Mouse (Mus musculus): ENCODE data around the gene Hectd4. TPM values are rescaled to one million over a fixed set of nuclear protein-coding genes. Genes with fewer than 3 reads are reported as not detected.
"Not testable (repeated sequence)": the region's sequence is repeated elsewhere in the genome, so short reads cannot be mapped to it uniquely, and the experiment has no call there.

The Hectd4 gene
- polyA plus RNA-seq, 1 experiment from 2014 or later, result 3.1 TPM

- no peaks in the 10 kb centered on the region for H3K36me3 ChIP-seq (ENCODE audit: control insufficient read depth, insufficient read depth, low read length)
- no peak overlapping the region for H3K4me2 ChIP-seq (ENCODE audit: low read depth, low read length)
- H3K9me3 ChIP-seq (ENCODE audit: control insufficient read depth, low read length), result no peaks in the 10 kb centered on the region
- 68% methylated on average over 2 of the region's 2 CpGs for WGBS
- H3K4me1 ChIP-seq (ENCODE audit: control insufficient read depth, insufficient read depth, low read length), result peaks cover 7% of the 10 kb centered on the region; the same call in 1 of the 2 replicates
- no peaks in the 10 kb centered on the region for H3K27me3 ChIP-seq (replicated peaks; ENCODE audit: control insufficient read depth, insufficient read depth, low read length)
- H3K27ac ChIP-seq (ENCODE audit: low read length), result no peak overlapping the region
- H3K4me3 ChIP-seq (ENCODE audit: low read length), result no peak overlapping the region
- no peak for ATAC-seq
- H3K9ac ChIP-seq (ENCODE audit: low read depth, low read length), result no peak overlapping the region
Observed at GRCm38 (mm10) chr5:121225854-121226253, 5.8 kb downstream of the Hectd4 start.

DNA sequence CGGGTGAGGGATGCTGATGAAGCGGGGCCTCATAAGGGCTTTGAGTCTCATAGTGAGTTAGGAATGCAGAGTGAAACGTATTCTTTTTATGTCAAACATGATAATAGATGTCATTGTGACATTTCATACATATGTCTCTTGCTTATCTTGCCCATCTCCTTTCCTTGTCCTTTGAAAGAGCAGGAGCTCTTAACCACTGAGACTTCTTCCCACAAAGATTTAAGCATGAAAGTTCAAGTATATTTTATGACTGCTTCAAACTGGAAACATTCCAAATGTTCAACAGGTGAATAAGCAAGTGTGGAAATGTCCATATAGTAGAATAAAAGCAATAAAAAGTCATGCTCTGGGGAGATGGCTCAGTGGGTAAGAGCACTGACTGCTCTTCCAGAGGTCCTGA, 6.4 kb downstream of the Hectd4 start:
- ATAC-seq, result peak; percentile 11; the same call in 1 of the 2 replicates
- H3K4me2 ChIP-seq (ENCODE audit: low read depth, low read length), result no peak overlapping the region

DNA sequence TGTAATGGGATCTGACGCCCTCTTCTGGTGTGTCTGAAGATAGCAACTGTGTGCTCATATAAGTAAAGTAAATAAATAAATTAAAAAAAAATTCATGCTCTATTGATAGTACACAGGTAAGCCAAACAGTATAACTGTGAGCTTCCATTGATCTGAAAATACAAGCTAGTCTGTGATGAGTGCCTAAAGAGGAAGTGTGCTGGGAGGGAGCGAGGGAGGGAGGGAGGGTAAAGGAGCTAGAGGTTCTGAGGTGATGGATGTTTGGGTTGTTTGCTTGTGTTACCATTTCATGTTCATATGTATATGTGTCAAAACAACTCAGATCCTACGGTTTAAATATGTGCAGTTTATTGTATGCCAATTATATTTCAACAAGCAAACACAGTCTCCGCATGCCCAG, 6.8 kb downstream of the Hectd4 start:
- no peaks in the 10 kb centered on the region for H3K27me3 ChIP-seq (replicated peaks; ENCODE audit: control insufficient read depth, insufficient read depth, low read length)
- ATAC-seq, result no peak
- H3K4me2 ChIP-seq (ENCODE audit: low read depth, low read length), result no peak overlapping the region
- H3K36me3 ChIP-seq (ENCODE audit: control insufficient read depth, insufficient read depth, low read length), result no peaks in the 10 kb centered on the region
- H3K9me3 ChIP-seq (ENCODE audit: control insufficient read depth, low read length), result no peaks in the 10 kb centered on the region
- H3K4me3 ChIP-seq (ENCODE audit: low read length), result no peak overlapping the region
- no peak overlapping the region for H3K27ac ChIP-seq (ENCODE audit: low read length)
- no peak overlapping the region for H3K9ac ChIP-seq (ENCODE audit: low read depth, low read length)
- 0 out of 2 replicates have a peak, but pooled peaks cover 4% of the 10 kb centered on the region for H3K4me1 ChIP-seq (ENCODE audit: control insufficient read depth, insufficient read depth, low read length)
- 79% methylated on average over 4 of the region's 4 CpGs for WGBS

More for the DNA sequence above, 6.4 kb downstream of the Hectd4 start:
- H3K36me3 ChIP-seq (ENCODE audit: control insufficient read depth, insufficient read depth, low read length), result no peaks in the 10 kb centered on the region
- no peak overlapping the region for H3K9ac ChIP-seq (ENCODE audit: low read depth, low read length)
- no peaks in the 10 kb centered on the region for H3K27me3 ChIP-seq (replicated peaks; ENCODE audit: control insufficient read depth, insufficient read depth, low read length)
- WGBS, result 65% methylated on average over 3 of the region's 3 CpGs
- H3K9me3 ChIP-seq (ENCODE audit: control insufficient read depth, low read length), result no peaks in the 10 kb centered on the region
- peaks cover 7% of the 10 kb centered on the region; the same call in 1 of the 2 replicates for H3K4me1 ChIP-seq (ENCODE audit: control insufficient read depth, insufficient read depth, low read length)
- no peak overlapping the region for H3K27ac ChIP-seq (ENCODE audit: low read length)
- H3K4me3 ChIP-seq (ENCODE audit: low read length), result no peak overlapping the region

DNA sequence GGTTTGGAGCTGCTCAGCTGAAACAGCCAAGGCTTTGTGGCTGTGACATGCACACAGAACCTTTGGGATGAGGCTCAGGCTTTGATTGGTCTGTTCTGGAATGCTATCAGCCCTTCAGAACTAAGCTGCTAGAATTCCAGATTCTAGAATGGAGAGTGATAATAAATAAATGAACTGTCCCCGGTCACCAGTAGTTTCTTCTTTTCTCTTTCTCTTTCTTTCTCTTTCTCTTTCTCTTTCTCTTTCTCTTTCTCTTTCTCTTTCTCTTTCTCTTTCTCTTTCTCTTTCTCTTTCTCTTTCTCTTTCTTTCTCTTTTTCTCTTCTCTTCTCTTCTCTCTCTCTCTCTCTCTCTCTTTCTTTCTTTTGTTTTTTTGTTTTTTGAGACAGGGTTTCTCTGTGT, 7.3 kb downstream of the Hectd4 start:
- not testable (repeated sequence) for H3K9me3 ChIP-seq (ENCODE audit: control insufficient read depth, low read length); H3K36me3 ChIP-seq (ENCODE audit: control insufficient read depth, insufficient read depth, low read length); H3K4me1 ChIP-seq (ENCODE audit: control insufficient read depth, insufficient read depth, low read length); H3K9ac ChIP-seq (ENCODE audit: low read depth, low read length); H3K27ac ChIP-seq (ENCODE audit: low read length); H3K27me3 ChIP-seq (replicated peaks; ENCODE audit: control insufficient read depth, insufficient read depth, low read length); ATAC-seq; H3K4me2 ChIP-seq (ENCODE audit: low read depth, low read length); H3K4me3 ChIP-seq (ENCODE audit: low read length)
- 81% methylated on average over 1 of the region's 1 CpGs for WGBS

DNA sequence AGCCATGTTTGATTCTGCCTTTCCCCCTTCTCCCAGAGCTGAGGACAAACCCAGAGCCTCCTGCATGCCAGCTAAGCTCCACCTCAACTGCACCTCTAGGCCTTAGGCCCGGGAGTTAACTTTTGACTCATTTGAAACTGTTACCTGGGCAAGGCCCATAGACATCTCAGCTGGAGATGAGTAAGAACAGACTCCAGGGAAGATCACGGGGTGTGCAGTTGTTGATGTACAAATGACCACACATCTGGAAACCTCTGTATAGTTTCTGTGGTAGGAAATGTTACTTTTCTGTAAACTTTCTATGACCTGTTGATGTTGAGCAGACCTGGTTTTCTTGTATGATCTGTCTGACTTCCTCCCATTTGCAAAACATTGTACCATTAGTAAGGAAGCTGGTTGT, 9.2 kb downstream of the Hectd4 start:
- H3K27me3 ChIP-seq (replicated peaks; ENCODE audit: control insufficient read depth, insufficient read depth, low read length), result no peaks in the 10 kb centered on the region
- H3K4me2 ChIP-seq (ENCODE audit: low read depth, low read length), result no peak overlapping the region
- no peak for ATAC-seq
- no peak overlapping the region for H3K27ac ChIP-seq (ENCODE audit: low read length)
- H3K9me3 ChIP-seq (ENCODE audit: control insufficient read depth, low read length), result no peaks in the 10 kb centered on the region
- 0 out of 2 replicates have a peak, but pooled peaks cover 4% of the 10 kb centered on the region for H3K4me1 ChIP-seq (ENCODE audit: control insufficient read depth, insufficient read depth, low read length)
- WGBS, result 58% methylated on average over 2 of the region's 2 CpGs
- no peaks in the 10 kb centered on the region for H3K36me3 ChIP-seq (ENCODE audit: control insufficient read depth, insufficient read depth, low read length)
- H3K4me3 ChIP-seq (ENCODE audit: low read length), result no peak overlapping the region
- no peak overlapping the region for H3K9ac ChIP-seq (ENCODE audit: low read depth, low read length)

DNA sequence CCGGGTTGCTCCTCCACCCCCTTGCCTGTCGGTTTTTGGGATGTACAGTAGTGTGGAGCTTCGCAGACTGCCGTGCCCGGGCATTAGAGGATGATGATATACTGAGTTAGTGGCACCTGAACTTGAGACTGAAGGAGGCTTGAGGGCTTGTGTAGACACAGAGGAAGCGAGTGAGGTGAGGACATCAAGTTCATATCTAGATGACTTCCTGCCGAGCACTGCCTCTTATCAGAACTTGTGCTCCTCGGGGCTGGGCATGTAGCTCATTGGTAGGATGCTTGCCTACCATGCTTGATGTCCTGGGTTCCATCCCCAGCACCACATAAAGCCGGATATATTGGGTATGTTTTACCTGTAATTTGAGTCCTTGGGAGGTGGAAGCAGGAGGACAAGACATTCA, 10.8 kb downstream of the Hectd4 start:
- ATAC-seq, result no peak
- H3K9ac ChIP-seq (ENCODE audit: low read depth, low read length), result no peak overlapping the region
- H3K27me3 ChIP-seq (replicated peaks; ENCODE audit: control insufficient read depth, insufficient read depth, low read length), result no peaks in the 10 kb centered on the region
- H3K36me3 ChIP-seq (ENCODE audit: control insufficient read depth, insufficient read depth, low read length), result no peaks in the 10 kb centered on the region
- no peak overlapping the region for H3K4me2 ChIP-seq (ENCODE audit: low read depth, low read length)
- no peak overlapping the region for H3K27ac ChIP-seq (ENCODE audit: low read length)
- WGBS, result 88% methylated on average over 9 of the region's 9 CpGs
- H3K9me3 ChIP-seq (ENCODE audit: control insufficient read depth, low read length), result no peaks in the 10 kb centered on the region
- H3K4me1 ChIP-seq (ENCODE audit: control insufficient read depth, insufficient read depth, low read length), result 0 out of 2 replicates have a peak, but pooled peaks cover 4% of the 10 kb centered on the region
- H3K4me3 ChIP-seq (ENCODE audit: low read length), result no peak overlapping the region

DNA sequence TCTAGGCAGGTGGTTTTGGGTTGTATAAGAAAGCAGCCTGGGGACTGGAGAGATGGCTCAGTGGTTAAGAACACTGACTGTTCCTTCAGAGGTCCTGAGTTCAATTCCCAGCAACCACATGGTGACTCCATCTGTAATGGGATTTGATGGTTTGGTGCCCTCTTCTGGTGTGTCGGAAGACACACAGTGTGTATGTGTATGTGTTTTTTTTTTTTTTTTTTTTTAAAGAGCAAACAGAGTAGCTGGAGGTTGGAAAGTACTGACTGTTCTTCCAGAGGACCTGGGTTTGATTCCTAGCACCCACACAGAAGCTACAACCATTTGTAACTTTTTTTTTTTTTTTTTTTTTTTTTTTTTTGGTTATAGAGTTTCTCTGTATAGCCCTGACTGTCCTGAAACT, 12.8 kb downstream of the Hectd4 start:
- Histone ChIP-seq H3K4me3 (ENCODE audit: low read length) (no peak overlapping the region), H3K4me1 (ENCODE audit: control insufficient read depth, insufficient read depth, low read length) (no peaks in the 10 kb centered on the region), H3K27me3 (replicated peaks; ENCODE audit: control insufficient read depth, insufficient read depth, low read length) (no peaks in the 10 kb centered on the region), H3K9ac (ENCODE audit: low read depth, low read length) (no peak overlapping the region), H3K27ac (ENCODE audit: low read length) (no peak overlapping the region), H3K9me3 (ENCODE audit: control insufficient read depth, low read length) (no peaks in the 10 kb centered on the region), H3K4me2 (ENCODE audit: low read depth, low read length) (no peak overlapping the region), H3K36me3 (ENCODE audit: control insufficient read depth, insufficient read depth, low read length) (no peaks in the 10 kb centered on the region)
- no peak for ATAC-seq
- 100% methylated on average over 1 of the region's 1 CpGs for WGBS

GRCm38 (mm10) chr5:121233726-121234125, 13.7 kb downstream of the Hectd4 start:
- H3K27ac ChIP-seq (ENCODE audit: low read length), result peak overlapping the region; percentile 39
- H3K9ac ChIP-seq (ENCODE audit: low read depth, low read length), result no peak overlapping the region
- H3K4me3 ChIP-seq (ENCODE audit: low read length), result no peak overlapping the region
- no peaks in the 10 kb centered on the region for H3K36me3 ChIP-seq (ENCODE audit: control insufficient read depth, insufficient read depth, low read length)
- H3K4me1 ChIP-seq (ENCODE audit: control insufficient read depth, insufficient read depth, low read length), result no peaks in the 10 kb centered on the region
- H3K27me3 ChIP-seq (replicated peaks; ENCODE audit: control insufficient read depth, insufficient read depth, low read length), result no peaks in the 10 kb centered on the region
- peak; percentile 86 for ATAC-seq
- H3K4me2 ChIP-seq (ENCODE audit: low read depth, low read length), result no peak overlapping the region; the same call in 1 of the 2 replicates
- no peaks in the 10 kb centered on the region for H3K9me3 ChIP-seq (ENCODE audit: control insufficient read depth, low read length)
- 45% methylated on average over 2 of the region's 2 CpGs for WGBS

- Histone ChIP-seq H3K9me3 (ENCODE audit: control insufficient read depth, low read length) (no peaks in the 10 kb centered on the region), H3K9ac (ENCODE audit: low read depth, low read length) (no peak overlapping the region), H3K4me3 (ENCODE audit: low read length) (no peak overlapping the region), H3K4me1 (ENCODE audit: control insufficient read depth, insufficient read depth, low read length) (no peaks in the 10 kb centered on the region), H3K4me2 (ENCODE audit: low read depth, low read length) (no peak overlapping the region), H3K27me3 (replicated peaks; ENCODE audit: control insufficient read depth, insufficient read depth, low read length) (no peaks in the 10 kb centered on the region), H3K27ac (ENCODE audit: low read length) (no peak overlapping the region), H3K36me3 (ENCODE audit: control insufficient read depth, insufficient read depth, low read length) (no peaks in the 10 kb centered on the region)
- WGBS, result 68% methylated on average over 5 of the region's 5 CpGs
- ATAC-seq, result peak; percentile 73; the same call in 1 of the 2 replicates
Observed at GRCm38 (mm10) chr5:121236171-121236570, 16.2 kb downstream of the Hectd4 start.

DNA sequence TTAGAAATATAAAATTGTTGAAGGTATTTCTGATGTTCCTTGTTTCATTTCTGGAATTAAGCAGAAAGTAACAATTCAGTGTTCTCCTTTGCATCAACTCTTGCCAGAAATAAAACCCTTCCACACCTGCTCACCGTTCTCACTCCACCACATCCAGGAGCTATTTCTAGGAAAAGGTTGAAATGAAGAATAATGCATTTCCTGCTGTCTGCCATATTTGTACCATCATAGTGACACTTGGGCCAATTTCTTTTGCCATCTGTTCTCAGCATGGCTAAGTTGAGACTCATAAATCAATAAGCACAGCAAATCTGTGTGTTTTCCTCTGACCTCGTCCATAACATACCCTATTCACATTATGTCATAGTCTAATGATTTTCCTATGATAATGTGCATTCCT, 18.2 kb downstream of the Hectd4 start:
- H3K27ac ChIP-seq (ENCODE audit: low read length), result no peak overlapping the region
- H3K4me1 ChIP-seq (ENCODE audit: control insufficient read depth, insufficient read depth, low read length), result no peaks in the 10 kb centered on the region
- H3K4me2 ChIP-seq (ENCODE audit: low read depth, low read length), result no peak overlapping the region
- H3K9ac ChIP-seq (ENCODE audit: low read depth, low read length), result no peak overlapping the region
- no peaks in the 10 kb centered on the region for H3K36me3 ChIP-seq (ENCODE audit: control insufficient read depth, insufficient read depth, low read length)
- 78% methylated on average over 2 of the region's 2 CpGs for WGBS
- H3K9me3 ChIP-seq (ENCODE audit: control insufficient read depth, low read length), result no peaks in the 10 kb centered on the region
- H3K27me3 ChIP-seq (replicated peaks; ENCODE audit: control insufficient read depth, insufficient read depth, low read length), result no peaks in the 10 kb centered on the region
- no peak for ATAC-seq
- H3K4me3 ChIP-seq (ENCODE audit: low read length), result no peak overlapping the region
